Mouse (Mus musculus): ENCODE data around the gene Lpar5.

Gene Lpar5

DNA sequence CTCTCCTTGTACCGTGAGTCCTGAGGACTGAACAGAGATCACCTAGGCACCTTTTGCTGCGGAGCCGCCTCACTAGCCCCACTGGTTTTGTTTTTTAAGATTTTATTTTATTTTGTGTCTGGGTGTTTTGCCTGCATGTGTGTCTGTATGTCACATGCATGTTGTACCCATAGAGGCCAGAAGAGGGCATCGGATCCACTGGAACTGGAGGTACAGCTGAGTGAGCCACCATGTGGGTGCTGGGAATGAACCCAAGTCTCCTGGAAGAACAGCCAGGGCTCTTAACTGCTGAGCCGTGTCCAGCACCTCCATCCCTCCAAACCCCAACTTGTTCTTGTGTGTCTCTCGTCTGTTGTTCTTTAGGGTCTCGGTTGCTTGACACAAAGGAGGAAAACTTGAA is 43.2 kb downstream of the Lpar5 start:
- ATAC-seq (ENCODE audit: insufficient number of reproducible peaks, low FRiP score, low TSS enrichment), result no peak

DNA sequence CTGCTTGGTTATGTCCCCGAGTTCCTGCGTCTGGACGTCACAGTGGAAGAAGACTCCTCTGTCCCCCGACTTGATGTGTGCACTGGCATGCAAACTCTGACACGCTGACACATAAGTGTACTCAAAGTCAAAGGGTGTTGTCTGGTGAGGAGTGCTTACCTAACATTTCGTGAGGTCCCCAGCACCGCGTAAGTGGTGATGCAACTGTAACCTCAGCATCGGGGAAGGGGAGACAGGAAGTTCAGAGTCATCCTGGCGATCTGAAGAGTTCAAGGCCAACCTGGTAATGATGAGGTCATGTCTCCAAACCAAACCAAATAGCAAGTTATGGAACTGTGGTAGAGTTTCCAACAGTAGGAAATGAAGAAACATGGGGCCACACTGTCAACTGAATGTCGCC is 44.8 kb downstream of the Lpar5 start:
- no peak for ATAC-seq (ENCODE audit: insufficient number of reproducible peaks, low FRiP score, low TSS enrichment)

DNA sequence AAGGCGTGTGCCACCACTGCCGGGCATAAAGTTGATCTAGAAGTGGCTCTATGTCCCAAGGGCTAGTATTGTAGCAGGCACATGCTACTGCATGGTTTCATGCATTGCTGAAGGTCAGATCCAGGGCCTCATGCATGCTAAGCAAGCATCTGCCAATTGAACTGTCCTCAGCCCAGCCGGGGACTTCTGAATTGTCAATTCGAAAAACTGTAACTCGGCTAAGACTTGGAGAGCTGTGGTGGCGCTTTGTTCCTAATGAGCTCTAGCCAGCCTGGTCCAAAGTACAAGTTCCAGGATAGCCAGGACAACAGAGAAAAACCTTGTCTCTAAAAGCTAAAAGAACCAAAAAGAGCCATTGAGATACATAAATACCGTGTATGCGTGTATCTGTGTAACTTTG is 51.7 kb downstream of the Lpar5 start:
- no peak for ATAC-seq (ENCODE audit: insufficient number of reproducible peaks, low FRiP score, low TSS enrichment)

DNA sequence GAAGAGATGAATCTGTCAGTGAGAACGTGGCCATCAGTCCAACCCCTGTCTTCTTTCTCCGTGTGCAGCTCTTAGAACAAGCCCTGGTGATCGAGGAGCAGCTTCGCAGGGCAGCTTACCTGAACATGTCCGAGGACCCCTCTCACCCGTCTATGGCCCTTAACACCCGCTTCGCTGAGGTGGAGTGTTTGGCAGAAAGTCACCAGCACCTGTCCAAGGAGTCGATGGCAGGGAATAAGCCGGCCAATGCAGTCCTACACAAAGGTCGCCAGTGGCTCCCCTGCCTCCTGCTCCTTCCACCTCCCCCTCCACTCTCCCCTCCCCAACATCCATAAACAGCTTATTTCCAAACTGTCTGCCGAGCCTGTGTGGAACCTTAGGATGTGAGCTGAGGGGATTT is 61.0 kb downstream of the Lpar5 start:
- no peak for ATAC-seq (ENCODE audit: insufficient number of reproducible peaks, low FRiP score, low TSS enrichment)

DNA sequence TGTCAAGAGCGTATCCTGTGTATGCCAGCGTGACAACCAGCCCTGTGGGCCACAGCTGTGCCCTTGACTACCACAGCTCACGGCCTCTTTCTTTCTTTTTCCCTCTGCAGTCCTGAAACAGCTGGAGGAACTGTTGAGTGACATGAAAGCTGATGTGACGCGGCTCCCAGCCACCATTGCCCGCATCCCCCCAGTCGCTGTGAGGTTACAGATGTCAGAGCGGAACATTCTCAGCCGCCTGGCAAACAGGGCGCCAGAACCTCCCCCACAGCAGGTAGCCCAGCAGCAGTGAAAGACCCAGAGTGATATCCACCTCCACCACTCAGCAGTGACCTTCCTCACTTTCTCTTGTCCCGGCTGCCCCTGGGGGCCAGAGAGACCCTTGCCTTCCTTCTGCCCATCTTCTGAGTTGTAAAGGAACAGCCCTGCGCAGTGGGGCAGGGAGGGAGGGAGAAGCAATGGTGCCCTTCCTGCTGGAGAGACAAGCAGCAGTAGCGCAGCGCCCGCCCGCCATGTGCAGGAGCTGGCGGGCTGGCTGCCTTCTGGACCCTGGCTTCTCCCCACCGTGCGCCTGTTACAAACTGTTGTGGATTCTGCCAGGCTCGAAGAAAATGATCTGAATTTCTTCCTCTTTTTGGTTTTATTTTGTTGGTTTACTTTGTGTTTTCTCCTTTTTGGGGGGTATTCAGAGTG is 62.1 kb downstream of the Lpar5 start:
- ATAC-seq (ENCODE audit: insufficient number of reproducible peaks, low FRiP score, low TSS enrichment), result no peak

DNA sequence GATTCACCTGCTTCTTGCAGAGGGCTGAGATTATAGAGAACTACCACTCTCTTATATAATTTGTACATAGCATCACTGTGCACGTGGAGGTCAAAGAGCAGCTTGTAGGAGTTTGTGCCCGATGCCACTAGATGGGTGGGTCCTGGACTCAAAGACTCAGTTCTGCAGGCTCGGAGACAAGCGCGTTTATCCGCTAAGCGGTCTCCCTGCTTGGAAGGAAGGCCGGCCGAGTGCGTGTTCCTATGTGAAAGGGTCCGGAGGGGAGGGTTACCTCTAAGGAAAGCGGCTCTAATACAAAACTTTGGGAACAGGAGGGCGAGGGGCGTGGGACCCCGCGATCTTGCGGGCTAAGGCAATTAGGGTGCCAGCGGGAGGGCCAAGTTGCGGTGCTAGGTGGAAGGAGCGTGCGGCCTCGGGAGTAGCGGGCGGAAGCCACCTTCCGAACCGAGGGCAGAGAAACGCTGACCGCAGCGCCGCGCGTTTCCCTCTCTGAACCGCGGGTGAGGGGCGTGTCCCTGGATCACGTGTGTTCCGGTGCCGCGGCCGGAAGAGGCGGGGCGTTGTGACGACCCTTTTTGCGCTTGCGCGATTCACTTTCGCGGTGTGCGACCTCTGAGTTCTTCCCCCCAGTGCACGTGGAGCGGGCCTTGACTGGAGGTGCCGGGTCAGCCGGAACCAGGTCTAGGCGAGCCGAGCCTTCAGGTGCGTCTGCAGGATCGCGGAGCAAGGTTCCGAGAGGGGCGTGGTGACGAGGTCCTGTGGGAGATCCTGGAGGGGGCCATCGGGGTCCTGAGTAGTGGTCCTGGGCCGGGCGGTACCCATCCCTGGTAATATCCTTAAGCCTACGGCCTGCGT is 63.8 kb downstream of the Lpar5 start, which contains the start of gene Nop2:
TSS of gene Nop2 (plus strand) at position 608 of the 855 bp plus-strand sequence.
- ATAC-seq (ENCODE audit: insufficient number of reproducible peaks, low FRiP score, low TSS enrichment), result peak; percentile 84

Data from cerebellum, adult (tissue).